17 mouse cellular contexts compared by ENCODE assay signal in genomic region chr2:38358611-38359010, GRCm38 (mm10). TPM values are rescaled to one million over a fixed set of nuclear protein-coding genes. Genes with fewer than 3 reads are reported as not detected.
A peak's percentile ranks its signal among the peaks of the same experiment; 100 is the strongest.
DNase-seq lines count a peak whose midpoint lies in the region; ATAC-seq lines count a peak whose summit lies in the region.
"Had no signal": no experiment of that assay in that cellular context is flagged by ENCODE, and none has a peak within 500 bp of the region (broad histone marks: within the 10 kb centered on the region; RNA-seq: fewer than 3 reads in every experiment).

No protein-coding gene starts in this region.

- peak overlapping the region; percentile 91 for H3K4me3 ChIP-seq in forebrain, embryonic 13.5 days
- H3K4me3 ChIP-seq in hindbrain, embryonic 14.5 days (replicated peaks; ENCODE audit: low read length) = peak overlapping the region; percentile 7; the same call in 1 of the 2 replicates
- H3K4me3 ChIP-seq in midbrain, embryonic 13.5 days (replicated peaks) = peak overlapping the region; percentile 63
- H3K4me3 ChIP-seq in kidney, embryonic 16.5 days (ENCODE audit: low read length) = no peak overlapping the region

- H3K36me3 ChIP-seq in forebrain, embryonic 13.5 days (ENCODE audit: poor library complexity, severe bottlenecking) = peaks cover 68% of the 10 kb centered on the region
- no peaks in the 10 kb centered on the region for H3K36me3 ChIP-seq in hindbrain, embryonic 14.5 days (replicated peaks; ENCODE audit: control insufficient read depth, insufficient read depth)
- peaks cover 23% of the 10 kb centered on the region for H3K36me3 ChIP-seq in midbrain, embryonic 13.5 days
- no peaks in the 10 kb centered on the region for H3K36me3 ChIP-seq in kidney, embryonic 16.5 days (ENCODE audit: insufficient read depth, low read length)
- H3K36me3 ChIP-seq: G1E had no signal

- peak; percentile 7 for DNase-seq in embryo, embryonic 10 days (ENCODE audit: low spot score)
- DNase-seq in embryo, embryonic 10.5 days (ENCODE audit: low spot score) = no peak
- DNase-seq in hindbrain, embryonic 14.5 days (ENCODE audit: low spot score) = no peak
- no peak for DNase-seq in kidney, postnatal 10 days
- DNase-seq in lung, postnatal 25 days (ENCODE audit: low spot score) = no peak
- DNase-seq: cerebellum, adult 9-10 months; gastrocnemius, postnatal 36 days; kidney, postnatal 25 days; right cerebral cortex, adult 18-20 months had no signal

- H3K27ac ChIP-seq in forebrain, embryonic 13.5 days = peak overlapping the region; percentile 78
- H3K27ac ChIP-seq in hindbrain, embryonic 14.5 days = peak overlapping the region; percentile 45; the same call in 1 of the 2 replicates
- peak overlapping the region; percentile 0; the same call in 1 of the 2 replicates for H3K27ac ChIP-seq in midbrain, embryonic 13.5 days
- H3K27ac ChIP-seq in kidney, embryonic 16.5 days (ENCODE audit: low read length) = no peak overlapping the region
- H3K27ac ChIP-seq: liver, embryonic 14.5 days had no signal

- peak overlapping the region; percentile 100 for H3K9ac ChIP-seq in forebrain, embryonic 13.5 days
- H3K9ac ChIP-seq in hindbrain, embryonic 14.5 days = 0 out of 2 replicates have a peak overlapping the region, but pooled peaks have one; percentile 9
- peak overlapping the region; percentile 46; the same call in 1 of the 2 replicates for H3K9ac ChIP-seq in midbrain, embryonic 13.5 days (replicated peaks)
- H3K9ac ChIP-seq in kidney, embryonic 16.5 days (replicated peaks; ENCODE audit: low read length) = no peak overlapping the region
- H3K9ac ChIP-seq: liver, embryonic 14.5 days had no signal

- no peaks in the 10 kb centered on the region for H3K9me3 ChIP-seq in forebrain, embryonic 13.5 days (replicated peaks)
- H3K9me3 ChIP-seq in hindbrain, embryonic 14.5 days (ENCODE audit: control insufficient read depth, low read length) = no peaks in the 10 kb centered on the region
- no peaks in the 10 kb centered on the region for H3K9me3 ChIP-seq in midbrain, embryonic 13.5 days
- H3K9me3 ChIP-seq in kidney, embryonic 16.5 days (ENCODE audit: low read length) = no peaks in the 10 kb centered on the region

- WGBS in forebrain, embryonic 13.5 days = 6% methylated on average over 3 of the region's 3 CpGs
- WGBS in hindbrain, embryonic 14.5 days = 1% methylated on average over 3 of the region's 3 CpGs
- 4% methylated on average over 3 of the region's 3 CpGs for whole genome bisulfite sequencing in midbrain, embryonic 13.5 days
- 9% methylated on average over 3 of the region's 3 CpGs for WGBS in kidney, embryonic 16.5 days

- H3K27me3 ChIP-seq in forebrain, embryonic 13.5 days = peaks cover 19% of the 10 kb centered on the region
- peaks cover 95% of the 10 kb centered on the region for H3K27me3 ChIP-seq in hindbrain, embryonic 14.5 days (ENCODE audit: control insufficient read depth, insufficient read depth, low read length)
- peaks cover 90% of the 10 kb centered on the region for H3K27me3 ChIP-seq in midbrain, embryonic 13.5 days
- peaks cover 99% of the 10 kb centered on the region for H3K27me3 ChIP-seq in kidney, embryonic 16.5 days (ENCODE audit: insufficient read depth, low read length)

- ATAC-seq in forebrain, embryonic 13.5 days = no peak
- ATAC-seq in hindbrain, embryonic 14.5 days (ENCODE audit: low FRiP score) = no peak
- no peak for ATAC-seq in midbrain, embryonic 13.5 days
- no peak for ATAC-seq in kidney, embryonic 16.5 days (ENCODE audit: low FRiP score, low TSS enrichment)
- ATAC-seq: CD4-positive, CD25-positive, alpha-beta regulatory T cell, adult 4 months had no signal

- peak overlapping the region; percentile 93 for H3K4me2 ChIP-seq in forebrain, embryonic 13.5 days
- H3K4me2 ChIP-seq in hindbrain, embryonic 14.5 days (replicated peaks) = peak overlapping the region; percentile 34
- H3K4me2 ChIP-seq in midbrain, embryonic 13.5 days (replicated peaks) = peak overlapping the region; percentile 68
- no peak overlapping the region for H3K4me2 ChIP-seq in kidney, embryonic 16.5 days (replicated peaks; ENCODE audit: low read depth, low read length)
- H3K4me2 ChIP-seq: heart, embryonic 11.5 days had no signal

- peaks cover 93% of the 10 kb centered on the region for H3K4me1 ChIP-seq in forebrain, embryonic 13.5 days
- no peaks in the 10 kb centered on the region for H3K4me1 ChIP-seq in hindbrain, embryonic 14.5 days (replicated peaks; ENCODE audit: control insufficient read depth, insufficient read depth, low read length)
- H3K4me1 ChIP-seq in midbrain, embryonic 13.5 days (replicated peaks) = peaks cover 42% of the 10 kb centered on the region
- peaks cover 6% of the 10 kb centered on the region for H3K4me1 ChIP-seq in kidney, embryonic 16.5 days (ENCODE audit: insufficient read depth, low read length)

RNA-seq across cellular contexts. Expression of gene Lhx2, which starts 19.5 kb away (rescaled TPM):
- polyA plus RNA-seq in forebrain, embryonic 13.5 days (2015; fragmentation: Nextera tagmentation; extraction: Ambion mirVana) = 153 and 167 TPM in 2 replicates
- 13.2 and 18.7 TPM in 2 replicates for polyA plus RNA-seq in hindbrain, embryonic 14.5 days (2014; fragmentation: Nextera tagmentation; extraction: Ambion mirVana)
- 89.3 and 97.3 TPM in 2 replicates for polyA plus RNA-seq in midbrain, embryonic 13.5 days (2015; fragmentation: Nextera tagmentation; extraction: Ambion mirVana)
- 0.16 TPM in 1 of 2 replicates, not detected in the other for polyA plus RNA-seq in kidney, embryonic 16.5 days (2015; fragmentation: Nextera tagmentation; extraction: Ambion mirVana)
- polyA plus RNA-seq: CD4-positive, CD25-positive, alpha-beta regulatory T cell, adult 4 months; lung, postnatal 0 days had no signal

Comparison
In these comparisons a context has a peak if more than half of its experiments do, and no peak if none do; other contexts are left out.
1. RNA of gene Lhx2, which starts 19.5 kb away (polyA plus RNA-seq): 153 to 167 TPM in forebrain, embryonic 13.5 days, 89.3 to 97.3 TPM in midbrain, embryonic 13.5 days and 13.2 to 18.7 TPM in hindbrain, embryonic 14.5 days; 0.16 TPM in kidney, embryonic 16.5 days; every median in the first group is over 10 times any median in the second.